8 mouse cellular contexts compared by ENCODE assay signal in genomic region chr7:30168914-30169582, GRCm38 (mm10). TPM values are rescaled to one million over a fixed set of nuclear protein-coding genes. Genes with fewer than 3 reads are reported as not detected.
DNase-seq lines count a peak whose midpoint lies in the region; ATAC-seq lines count a peak whose summit lies in the region.

No protein-coding gene starts in this region.

- peak overlapping the region; percentile 91 for H3K27ac ChIP-seq in neural tube, embryonic 11.5 days (ENCODE audit: low read depth, low read length)
- peak overlapping the region; percentile 96 for H3K27ac ChIP-seq in hindbrain, embryonic 15.5 days (replicated peaks)
- H3K27ac ChIP-seq in midbrain, embryonic 13.5 days: peak overlapping the region; percentile 92

- WGBS in neural tube, embryonic 11.5 days: 4% methylated on average over 21 of the region's 21 CpGs
- WGBS in hindbrain, embryonic 15.5 days: 2% methylated on average over 21 of the region's 21 CpGs
- 3% methylated on average over 21 of the region's 21 CpGs for WGBS in midbrain, embryonic 13.5 days

- peaks cover 9% of the 10 kb centered on the region; the same call in 1 of the 2 replicates for H3K9me3 ChIP-seq in neural tube, embryonic 11.5 days (ENCODE audit: control insufficient read depth, low read length)
- no peaks in the 10 kb centered on the region for H3K9me3 ChIP-seq in hindbrain, embryonic 15.5 days
- peaks cover 30% of the 10 kb centered on the region for H3K9me3 ChIP-seq in midbrain, embryonic 13.5 days

- ATAC-seq in neural tube, embryonic 11.5 days (ENCODE audit: insufficient read depth, low FRiP score, low TSS enrichment): peak; percentile 43; the same call in 1 of the 2 replicates
- ATAC-seq in hindbrain, embryonic 15.5 days (ENCODE audit: low FRiP score, low read depth): peak; percentile 46; the same call in 1 of the 2 replicates
- peak; percentile 53; the same call in 1 of the 2 replicates for ATAC-seq in midbrain, embryonic 13.5 days

- peak; percentile 19 for DNase-seq in adrenal gland, adult 8-10 months
- no peak for DNase-seq in adrenal gland, postnatal 36 days
- DNase-seq in neural tube, embryonic 11.5 days (ENCODE audit: low spot score): no peak
- no peak for DNase-seq in neural tube, embryonic 10.5 days (ENCODE audit: extremely low spot score, low spot score)
- DNase-seq in right cerebral cortex, postnatal 36 days (ENCODE audit: low spot score in 2 of 2): no peak
- no peak for DNase-seq in gastrocnemius, postnatal 25 days

- peak overlapping the region; percentile 54 for H3K4me2 ChIP-seq in neural tube, embryonic 11.5 days (ENCODE audit: low read depth)
- peak overlapping the region; percentile 62 for H3K4me2 ChIP-seq in hindbrain, embryonic 15.5 days
- H3K4me2 ChIP-seq in midbrain, embryonic 13.5 days (replicated peaks): peak overlapping the region; percentile 69

- H3K9ac ChIP-seq in neural tube, embryonic 11.5 days (ENCODE audit: low read length): peak overlapping the region; percentile 93
- peak overlapping the region; percentile 81 for H3K9ac ChIP-seq in hindbrain, embryonic 15.5 days
- H3K9ac ChIP-seq in midbrain, embryonic 13.5 days (replicated peaks): peak overlapping the region; percentile 81

- peaks cover 17% of the 10 kb centered on the region for H3K36me3 ChIP-seq in neural tube, embryonic 11.5 days (ENCODE audit: control insufficient read depth, insufficient read depth, low read length)
- peaks cover 17% of the 10 kb centered on the region for H3K36me3 ChIP-seq in hindbrain, embryonic 15.5 days
- H3K36me3 ChIP-seq in midbrain, embryonic 13.5 days: peaks cover 35% of the 10 kb centered on the region

- H3K4me1 ChIP-seq in neural tube, embryonic 11.5 days (ENCODE audit: control insufficient read depth, insufficient read depth, low read length): peaks cover 3% of the 10 kb centered on the region; the same call in 1 of the 2 replicates
- H3K4me1 ChIP-seq in hindbrain, embryonic 15.5 days (replicated peaks): peaks cover 28% of the 10 kb centered on the region
- peaks cover 18% of the 10 kb centered on the region for H3K4me1 ChIP-seq in midbrain, embryonic 13.5 days (replicated peaks)

- peak overlapping the region; percentile 57 for H3K4me3 ChIP-seq in neural tube, embryonic 11.5 days (ENCODE audit: low read depth, low read length)
- H3K4me3 ChIP-seq in hindbrain, embryonic 15.5 days: peak overlapping the region; percentile 74
- H3K4me3 ChIP-seq in midbrain, embryonic 13.5 days (replicated peaks): peak overlapping the region; percentile 56

- no peaks in the 10 kb centered on the region for H3K27me3 ChIP-seq in neural tube, embryonic 11.5 days (ENCODE audit: control insufficient read depth, insufficient read depth, low read length)
- H3K27me3 ChIP-seq in hindbrain, embryonic 15.5 days: no peaks in the 10 kb centered on the region
- no peaks in the 10 kb centered on the region for H3K27me3 ChIP-seq in midbrain, embryonic 13.5 days

RNA-seq across cellular contexts. Expression of gene Zfp146, which starts 0.5 kb away (rescaled TPM):
- 10 to 100 TPM; 46.0 to 55.4 (median 54.0) TPM for total RNA-seq in adrenal gland, adult 8-10 months (2022)
- total RNA-seq in adrenal gland, postnatal 36 days (2021): 10 to 100 TPM; 46.2 to 57.2 TPM
- polyA plus RNA-seq in neural tube, embryonic 11.5 days (2014; fragmentation: Nextera tagmentation; extraction: Ambion mirVana): 14.3 and 15.1 TPM in 2 replicates
- polyA plus RNA-seq in hindbrain, embryonic 15.5 days (2015; fragmentation: Nextera tagmentation; extraction: Ambion mirVana): 10.5 and 11.6 TPM in 2 replicates
- 18.9 and 22.8 TPM in 2 replicates for polyA plus RNA-seq in midbrain, embryonic 13.5 days (2015; fragmentation: Nextera tagmentation; extraction: Ambion mirVana)
- 10 to 100 TPM; 21.4 to 28.0 TPM for total RNA-seq in gastrocnemius, postnatal 25 days (2021)

RNA-seq across cellular contexts. Expression of gene Cox7a1, which starts 14.9 kb away (rescaled TPM):
- 100 to 1,000 TPM in 3 of 4 experiments, 10 to 100 TPM in 1; 65.3 to 235 (median 137) TPM for total RNA-seq in adrenal gland, adult 8-10 months (2022)
- total RNA-seq in adrenal gland, postnatal 36 days (2021): 100 to 1,000 TPM; 329 to 440 TPM
- polyA plus RNA-seq in neural tube, embryonic 11.5 days (2014; fragmentation: Nextera tagmentation; extraction: Ambion mirVana): 4.5 and 5.7 TPM in 2 replicates
- polyA plus RNA-seq in hindbrain, embryonic 15.5 days (2015; fragmentation: Nextera tagmentation; extraction: Ambion mirVana): 5.2 and 7.1 TPM in 2 replicates
- 3.0 and 4.4 TPM in 2 replicates for polyA plus RNA-seq in midbrain, embryonic 13.5 days (2015; fragmentation: Nextera tagmentation; extraction: Ambion mirVana)
- 1,000 to 10,000 TPM; 1,093 to 1,260 TPM for total RNA-seq in gastrocnemius, postnatal 25 days (2021)

RNA-seq across cellular contexts. Expression of gene Capns1, which starts 29.6 kb away (rescaled TPM):
- 100 to 1,000 TPM; 562 to 740 (median 679) TPM for total RNA-seq in adrenal gland, adult 8-10 months (2022)
- 100 to 1,000 TPM; 587 to 633 TPM for total RNA-seq in adrenal gland, postnatal 36 days (2021)
- 45.8 and 51.8 TPM in 2 replicates for polyA plus RNA-seq in neural tube, embryonic 11.5 days (2014; fragmentation: Nextera tagmentation; extraction: Ambion mirVana)
- polyA plus RNA-seq in hindbrain, embryonic 15.5 days (2015; fragmentation: Nextera tagmentation; extraction: Ambion mirVana): 86.4 and 88.3 TPM in 2 replicates
- polyA plus RNA-seq in midbrain, embryonic 13.5 days (2015; fragmentation: Nextera tagmentation; extraction: Ambion mirVana): 57.2 and 64.1 TPM in 2 replicates
- 100 to 1,000 TPM; 201 to 255 TPM for total RNA-seq in gastrocnemius, postnatal 25 days (2021)

RNA-seq across cellular contexts. Expression of gene Zfp382, which starts 47.3 kb away (rescaled TPM):
- 1 to 10 TPM; 3.6 to 5.7 (median 4.5) TPM for total RNA-seq in adrenal gland, adult 8-10 months (2022)
- 1 to 10 TPM; 4.2 to 5.5 TPM for total RNA-seq in adrenal gland, postnatal 36 days (2021)
- polyA plus RNA-seq in neural tube, embryonic 11.5 days (2014; fragmentation: Nextera tagmentation; extraction: Ambion mirVana): 7.4 and 10.5 TPM in 2 replicates
- 21.3 and 22.3 TPM in 2 replicates for polyA plus RNA-seq in hindbrain, embryonic 15.5 days (2015; fragmentation: Nextera tagmentation; extraction: Ambion mirVana)
- 16.1 and 19.4 TPM in 2 replicates for polyA plus RNA-seq in midbrain, embryonic 13.5 days (2015; fragmentation: Nextera tagmentation; extraction: Ambion mirVana)
- total RNA-seq in gastrocnemius, postnatal 25 days (2021): 1 to 10 TPM; 1.0 to 1.1 TPM
